Mouse (Mus musculus) forebrain, postnatal 0 days (tissue): ENCODE results near the gene Zfp653. TPM values are rescaled to one million over a fixed set of nuclear protein-coding genes. Genes with fewer than 3 reads are reported as not detected.
"Not testable (repeated sequence)": the region's sequence is repeated elsewhere in the genome, so short reads cannot be mapped to it uniquely, and the experiment has no call there.

Experiments
- ATAC-seq: fragments of 200-750 bp; cut with Nextera tagmentation; 2 replicates; pipeline ENCODE4 v1.8.0; 2017; ENCODE audit warnings: mild to moderate bottlenecking, moderate library complexity
- DNase-seq: peaks from one replicate; pipeline ENCODE4 v3.0.0-alpha.2; 2015
- H3K27ac ChIP-seq: fragments of 300-500 bp; sonication (generic); 2 replicates; pipeline ENCODE4 v1.5.1; 2014; ENCODE audit warnings: low read depth, mild to moderate bottlenecking, antibody characterized with exemption, low read length, moderate library complexity, mixed read lengths
- H3K27me3 ChIP-seq: fragments of 300-500 bp; sonication (generic); 2 replicates; pipeline ENCODE4 v1.6.1; 2014; ENCODE audit warnings: mild to moderate bottlenecking, low read length, mixed read lengths; ENCODE audit not compliant: insufficient read depth
- H3K36me3 ChIP-seq: fragments of 300-500 bp; sonication (generic); 2 replicates; pipeline ENCODE4 v1.6.1; 2014; ENCODE audit warnings: mild to moderate bottlenecking, moderate library complexity; ENCODE audit not compliant: insufficient read depth
- H3K4me1 ChIP-seq: fragments of 300-500 bp; sonication (generic); 2 replicates; pipeline ENCODE4 v1.6.1; 2014; ENCODE audit warnings: antibody characterized with exemption; ENCODE audit not compliant: insufficient read depth
- H3K4me2 ChIP-seq: fragments of 300-500 bp; sonication (generic); 2 replicates; pipeline ENCODE4 v1.6.1; 2014; ENCODE audit warnings: low read depth, mild to moderate bottlenecking, moderate library complexity
- H3K4me3 ChIP-seq: fragments of 300-500 bp; sonication (generic); 2 replicates; pipeline ENCODE4 v1.5.1; 2014; ENCODE audit warnings: low read depth, low read length, mixed read lengths
- H3K9ac ChIP-seq: fragments of 300-500 bp; sonication (generic); 2 replicates; pipeline ENCODE4 v1.6.1; 2014; ENCODE audit warnings: mild to moderate bottlenecking
- H3K9me3 ChIP-seq: fragments of 300-500 bp; sonication (generic); 2 replicates; pipeline ENCODE4 v1.6.1; 2016; ENCODE audit warnings: low read length
- CTCF ChIP-seq: sonication (generic); IDR thresholded peaks from 2 replicates; pipeline ENCODE4 v1.5.1; 2016; ENCODE audit warnings: antibody characterized with exemption, control low read depth, low read depth
- WGBS: fragments of 180-500 bp; shearing (Covaris S2); extraction: QIAGEN DNeasy Blood & Tissue Kit; methylation state at CpG from one replicate; pipeline ENCODE4 v1.1.7; 2014; 5-methylcytosine and 5-hydroxymethylcytosine counted together
- polyA plus RNA-seq: library from polyadenylated mRNA; unstranded; fragments of >200 nt; fragmentation: Nextera tagmentation; extraction: Ambion mirVana; gene quantifications from 2 replicates; pipeline ENCODE4 v1.2.1, GENCODE M21; 2015
- total RNA-seq: library from RNA; depleted of rRNA; stranded (reverse); fragments of >200 nt; gene quantifications from 2 replicates; pipeline ENCODE4 v1.2.3, GENCODE M21; 2014

Gene Zfp653
- total and polyA plus RNA-seq, 2 experiments from 2014 or later = 16.3 to 32.3 TPM

DNA sequence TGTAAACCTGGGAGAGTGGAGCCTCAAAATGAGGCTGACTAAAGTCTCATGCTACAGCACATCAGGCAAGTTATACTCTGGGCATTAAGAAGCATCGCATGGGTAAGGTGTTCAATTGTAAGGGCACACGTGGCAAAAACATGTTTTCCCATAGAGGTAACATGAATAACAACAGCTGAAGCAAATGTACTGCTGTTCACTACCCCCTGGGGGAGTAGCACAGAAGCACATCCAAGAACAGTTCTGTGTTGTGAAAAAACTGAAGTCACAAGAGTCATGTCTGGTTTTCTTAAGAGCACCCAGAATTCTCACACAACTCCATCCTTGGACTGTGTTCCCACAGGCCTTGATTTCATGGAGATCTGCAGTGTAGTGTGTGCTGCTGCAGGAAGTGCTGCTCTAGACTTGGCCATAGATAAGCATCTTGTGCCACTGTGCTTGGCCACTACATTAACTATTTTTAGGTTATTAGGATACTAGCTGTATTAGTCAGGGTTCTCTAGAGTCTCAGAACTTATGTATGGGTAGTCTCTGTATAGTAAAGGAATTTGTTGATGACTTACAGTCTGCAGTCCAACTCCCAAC, 15.9 kb upstream of the Zfp653 start:
- Histone ChIP-seq H3K27me3 (no peaks in the 10 kb centered on the region), H3K36me3 (0 out of 2 replicates have a peak, but pooled peaks cover 4% of the 10 kb centered on the region), H3K4me1 (peaks cover 5% of the 10 kb centered on the region), H3K27ac (no peak overlapping the region), H3K9me3 (no peaks in the 10 kb centered on the region), H3K9ac (no peak overlapping the region), H3K4me3 (no peak overlapping the region), H3K4me2 (no peak overlapping the region)
- TF ChIP-seq CTCF = 0 out of 2 replicates have a peak, but pooled peaks have one; percentile 2
- DNase-seq = no peak
- WGBS = 85% methylated on average over 2 of the region's 2 CpGs
- ATAC-seq = no peak

DNA sequence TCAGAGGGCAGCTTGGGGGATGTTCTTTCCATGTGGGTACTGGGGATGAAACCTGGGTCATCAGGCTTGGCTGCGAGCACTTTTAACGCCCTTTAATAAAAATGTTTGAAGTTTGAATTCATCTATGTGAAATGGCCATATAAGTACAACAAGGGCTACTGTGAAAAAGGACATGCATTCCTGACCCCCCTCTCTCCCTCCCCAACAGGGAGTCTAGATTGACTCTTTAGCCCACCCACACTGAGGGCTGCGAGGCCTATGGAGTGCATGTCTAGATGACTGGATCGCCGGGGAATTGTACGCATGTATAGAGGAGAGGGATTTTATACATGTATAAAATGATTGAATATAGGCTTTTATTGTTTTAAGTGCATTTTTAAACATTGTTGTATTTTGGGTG, 14.8 kb upstream of the Zfp653 start:
- Histone ChIP-seq H3K4me1 (peaks cover 5% of the 10 kb centered on the region), H3K27ac (peak overlapping the region; percentile 76; the same call in 1 of the 2 replicates), H3K4me2 (peak overlapping the region; percentile 60), H3K36me3 (0 out of 2 replicates have a peak, but pooled peaks cover 4% of the 10 kb centered on the region), H3K9ac (peak overlapping the region; percentile 72), H3K4me3 (peak overlapping the region; percentile 63), H3K27me3 (no peaks in the 10 kb centered on the region), H3K9me3 (no peaks in the 10 kb centered on the region)
- 81% methylated on average over 6 of the region's 6 CpGs for WGBS
- ATAC-seq (no peak), DNase-seq (no peak)
- no peak for TF ChIP-seq CTCF

DNA sequence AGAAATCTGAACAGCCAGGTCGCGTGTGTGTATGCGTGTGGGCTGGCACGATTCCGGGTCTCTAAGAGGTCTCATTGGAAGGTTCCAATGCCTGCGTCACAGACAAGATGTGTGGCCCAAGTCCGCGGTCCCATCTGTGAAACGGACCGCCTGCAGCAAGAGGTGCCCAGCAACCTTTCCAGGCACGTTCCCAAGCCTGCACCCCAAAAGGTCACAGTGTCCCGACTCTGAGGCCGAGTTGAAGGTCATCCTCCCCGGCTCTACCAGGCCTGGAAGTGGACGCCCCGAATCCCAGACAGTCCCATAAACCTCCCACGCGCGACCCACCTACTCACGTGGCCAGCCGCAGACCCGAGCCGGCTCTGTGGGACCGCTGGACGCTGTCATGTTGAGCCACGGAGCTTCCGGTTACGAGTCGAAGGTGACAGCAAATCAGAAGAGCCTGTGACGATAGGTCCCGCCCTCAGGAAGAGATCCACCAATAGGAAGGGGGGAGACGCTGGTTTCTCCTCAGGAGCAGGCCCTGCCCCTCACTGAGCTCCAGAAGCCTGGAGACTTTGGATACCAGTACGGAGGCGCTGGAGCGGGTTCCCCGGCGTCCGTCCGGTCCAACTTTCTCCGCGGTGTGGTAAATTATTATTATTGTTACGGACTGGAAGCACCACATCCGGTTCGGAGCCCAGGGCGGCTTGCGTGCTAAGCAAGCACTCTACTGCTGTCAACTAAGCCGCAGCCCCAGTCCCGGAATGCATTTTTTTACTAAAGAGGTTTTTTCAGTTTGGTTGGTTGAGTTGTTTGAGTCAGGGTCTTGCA, 14.1 kb upstream of the Zfp653 start, which contains the start of gene Ecsit:
Ecsit (minus strand) TSS at position 417 of the 813 bp plus-strand sequence.
- TF ChIP-seq CTCF = no peak
- Histone ChIP-seq H3K4me1 (peaks cover 5% of the 10 kb centered on the region), H3K36me3 (0 out of 2 replicates have a peak, but pooled peaks cover 4% of the 10 kb centered on the region), H3K4me3 (peak within 1 kb of the TSS; percentile 63), H3K9ac (peak within 1 kb of the TSS; percentile 72), H3K9me3 (no peaks in the 10 kb centered on the region), H3K27me3 (no peaks in the 10 kb centered on the region), H3K27ac (peak within 1 kb of the TSS; percentile 76), H3K4me2 (peak within 1 kb of the TSS; percentile 60)
- WGBS = 1% methylated on average over 48 of the region's 48 CpGs
- DNase-seq (peak; percentile 96), ATAC-seq (peak; percentile 100)

DNA sequence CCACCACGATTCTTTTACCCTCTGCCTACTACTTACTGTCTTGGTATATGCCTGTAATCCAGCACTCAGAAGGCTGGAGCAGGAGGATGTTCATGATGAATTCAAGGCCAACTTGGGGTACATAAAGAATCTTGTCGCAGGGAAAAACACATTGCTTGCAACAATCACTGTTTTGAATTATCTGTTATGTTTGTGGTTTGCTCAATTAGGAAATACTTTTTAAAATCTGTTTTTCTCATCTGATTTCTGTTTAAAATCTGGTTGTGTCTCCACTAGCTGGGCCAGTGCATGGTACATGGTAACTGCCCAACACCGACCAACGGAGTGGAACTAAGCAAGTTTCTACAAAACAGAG, 13.5 kb upstream of the Zfp653 start:
- ATAC-seq = no peak
- TF ChIP-seq CTCF = no peak
- WGBS = 31% methylated on average over 4 of the region's 4 CpGs
- no peak for DNase-seq
- no peak overlapping the region for H3K27ac ChIP-seq
- no peaks in the 10 kb centered on the region for H3K9me3 ChIP-seq
- H3K9ac ChIP-seq = peak overlapping the region; percentile 72
- peaks cover 4% of the 10 kb centered on the region; the same call in 1 of the 2 replicates for H3K36me3 ChIP-seq
- H3K4me1 ChIP-seq = peaks cover 5% of the 10 kb centered on the region
- H3K4me3 ChIP-seq = peak overlapping the region; percentile 63
- no peaks in the 10 kb centered on the region for H3K27me3 ChIP-seq
- peak overlapping the region; percentile 60 for H3K4me2 ChIP-seq

DNA sequence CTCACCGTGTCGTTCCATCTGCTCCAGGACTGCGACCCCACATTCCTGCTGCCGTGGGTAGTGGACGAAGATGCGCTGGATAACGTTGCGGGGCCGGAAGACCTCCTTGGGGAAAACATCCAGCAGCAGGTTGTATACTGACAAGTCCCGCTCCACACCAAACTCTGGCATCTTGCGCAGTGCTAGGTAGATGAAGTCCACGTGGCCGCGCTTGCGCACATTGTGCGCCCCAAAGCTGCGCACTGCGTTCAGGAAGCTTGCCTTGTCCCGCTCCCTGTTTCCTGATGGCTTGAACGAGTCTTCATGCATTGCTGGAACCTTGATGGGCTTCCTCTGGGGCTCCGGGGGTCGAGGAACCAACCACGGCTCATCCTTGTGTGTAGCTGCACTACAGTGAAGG, 5.0 kb upstream of the Zfp653 start:
- TF ChIP-seq CTCF = no peak
- ATAC-seq (no peak), DNase-seq (no peak)
- no peak overlapping the region for H3K4me3 ChIP-seq
- H3K4me2 ChIP-seq = no peak overlapping the region
- H3K9me3 ChIP-seq = no peaks in the 10 kb centered on the region
- peaks cover 38% of the 10 kb centered on the region for H3K36me3 ChIP-seq
- no peak overlapping the region for H3K9ac ChIP-seq
- H3K27me3 ChIP-seq = no peaks in the 10 kb centered on the region
- H3K4me1 ChIP-seq = 0 out of 2 replicates have a peak, but pooled peaks cover 4% of the 10 kb centered on the region
- H3K27ac ChIP-seq = no peak overlapping the region
- 97% methylated on average over 23 of the region's 23 CpGs for WGBS

DNA sequence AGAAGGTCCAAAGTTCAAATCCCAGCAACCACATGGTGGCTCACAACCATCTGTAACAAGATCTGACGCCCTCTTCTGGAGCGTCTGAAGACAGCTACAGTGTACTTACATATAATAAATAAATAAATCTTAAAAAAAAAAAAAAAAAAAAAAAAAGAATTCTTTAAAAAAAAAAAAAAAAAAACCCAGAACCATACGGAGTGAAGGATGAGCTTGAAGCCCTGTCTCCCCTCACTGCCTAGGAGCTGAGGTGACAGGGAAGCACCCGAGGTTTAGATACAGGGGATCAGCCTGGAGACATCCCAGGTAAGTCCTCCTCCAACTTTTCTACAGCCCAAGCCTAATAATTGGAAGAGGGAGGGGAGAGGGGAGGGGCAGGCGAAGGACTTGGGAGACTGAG, 4.6 kb upstream of the Zfp653 start:
- DNase-seq, H3K27ac ChIP-seq, H3K27me3 ChIP-seq, H3K9ac ChIP-seq, H3K9me3 ChIP-seq, H3K4me3 ChIP-seq, ATAC-seq, H3K4me1 ChIP-seq, H3K4me2 ChIP-seq: not testable (repeated sequence)
- WGBS = 73% methylated on average over 5 of the region's 5 CpGs
- H3K36me3 ChIP-seq = peaks cover 38% of the 10 kb centered on the region

DNA sequence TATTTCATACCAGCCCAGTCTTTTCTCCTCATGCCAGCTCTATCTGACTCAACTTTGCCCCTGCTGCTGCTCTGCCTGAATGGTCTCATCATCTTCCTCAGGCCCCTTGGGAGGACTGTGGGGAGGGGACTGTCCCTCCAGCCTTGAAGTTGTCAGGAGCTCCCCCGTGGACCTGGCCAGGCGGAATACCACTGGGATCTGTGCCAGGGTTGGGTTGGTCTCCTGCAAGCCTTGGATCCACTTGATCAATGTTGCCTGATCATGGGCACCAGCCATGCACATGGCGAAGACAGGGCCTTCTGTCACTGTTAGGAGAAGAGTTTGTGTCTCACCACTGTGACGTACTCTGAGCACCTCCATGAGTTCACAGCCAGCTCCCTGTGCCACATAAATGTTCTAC, 1.1 kb upstream of the Zfp653 start:
- Histone ChIP-seq H3K4me1 (0 out of 2 replicates have a peak, but pooled peaks cover 4% of the 10 kb centered on the region), H3K9ac (no peak overlapping the region), H3K27ac (no peak overlapping the region), H3K4me2 (no peak overlapping the region), H3K9me3 (no peaks in the 10 kb centered on the region), H3K27me3 (no peaks in the 10 kb centered on the region), H3K4me3 (no peak overlapping the region), H3K36me3 (peaks cover 42% of the 10 kb centered on the region)
- 90% methylated on average over 4 of the region's 4 CpGs for WGBS
- DNase-seq (no peak), ATAC-seq (no peak)
- TF ChIP-seq CTCF = no peak
